Mouse (Mus musculus) olfactory bulb, adult 2 months (tissue): ENCODE measurements around the gene Spata17. TPM values are rescaled to one million over a fixed set of nuclear protein-coding genes. Genes with fewer than 3 reads are reported as not detected.

Experiments used
- H3K27ac ChIP-seq: fragments of 200-500 bp; 2 replicates; pipeline ENCODE4 v1.5.1; 2012; ENCODE audit warnings: low read depth, low read length; ENCODE audit not compliant: insufficient read depth
- H3K4me1 ChIP-seq: fragments of 200-500 bp; 2 replicates; pipeline ENCODE4 v1.6.1; 2012; ENCODE audit warnings: low read length; ENCODE audit not compliant: control insufficient read depth, insufficient read depth
- H3K4me3 ChIP-seq: fragments of 200-500 bp; 2 replicates; pipeline ENCODE4 v1.5.1; 2012; ENCODE audit warnings: mild to moderate bottlenecking, low read depth, low read length, moderate library complexity; ENCODE audit not compliant: insufficient read depth
- CTCF ChIP-seq: fragments of 200-500 bp; IDR thresholded peaks from 2 replicates; pipeline ENCODE4 v1.5.1; 2012; ENCODE audit warnings: low read depth, mild to moderate bottlenecking, low read length, moderate library complexity; ENCODE audit not compliant: insufficient read depth
- POLR2A ChIP-seq: fragments of 200-500 bp; IDR thresholded peaks from 2 replicates; pipeline ENCODE4 v1.6.1; 2012; ENCODE audit warnings: mild to moderate bottlenecking, low read depth, low read length, moderate library complexity; ENCODE audit not compliant: insufficient read depth
- WGBS: fragments of 180-500 bp; shearing (Covaris S2); methylation state at CpG from one replicate; pipeline ENCODE4 v1.1.7; 2018; 5-methylcytosine and 5-hydroxymethylcytosine counted together
- polyA plus RNA-seq: library from polyadenylated mRNA; stranded (reverse); fragments of >200 nt; gene quantifications from 2 replicates; pipeline ENCODE4 v1.2.4, GENCODE M21; 2012; ENCODE audit warnings: low replicate concordance; ENCODE audit not compliant: missing spikeins, insufficient read depth, insufficient read length

Spata17 gene
- polyA plus RNA-seq, 1 experiment: not detected

- no peak for TF ChIP-seq CTCF
- TF ChIP-seq POLR2A: no peak
- 92% methylated on average over 14 of the region's 14 CpGs for WGBS
- no peaks in the 10 kb centered on the region for H3K4me1 ChIP-seq
- H3K4me3 ChIP-seq: no peak overlapping the region
- H3K27ac ChIP-seq: no peak overlapping the region
These were observed 208.9 kb downstream of the Spata17 start for GRCm38 (mm10) chr1:187006227-187006925.

DNA sequence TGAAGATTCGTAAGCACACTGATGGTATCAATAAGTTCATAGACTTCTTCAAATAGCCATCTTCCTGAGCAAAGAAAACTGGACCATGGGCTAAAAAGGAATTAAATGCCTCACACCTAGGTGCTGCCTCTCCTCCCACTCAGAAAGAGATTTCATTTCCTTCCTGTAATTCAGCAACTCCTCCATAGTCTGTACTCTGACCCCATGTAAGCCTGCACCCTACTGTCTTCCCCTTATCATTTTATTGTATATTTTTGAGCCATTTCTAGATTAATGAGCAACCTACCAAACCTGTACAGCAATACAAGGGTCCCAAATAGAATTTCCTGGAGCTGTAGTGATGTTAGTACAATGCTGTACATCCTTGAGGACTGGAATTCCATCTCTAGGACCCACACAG lies 211.0 kb downstream of the Spata17 start:
- H3K27ac ChIP-seq: no peak overlapping the region
- no peak for TF ChIP-seq CTCF
- no peaks in the 10 kb centered on the region for H3K4me1 ChIP-seq
- H3K4me3 ChIP-seq: no peak overlapping the region
- 97% methylated on average over 1 of the region's 1 CpGs for WGBS

- 77% methylated on average over 7 of the region's 7 CpGs for WGBS
- no peak for TF ChIP-seq CTCF
- no peak for TF ChIP-seq POLR2A
- Histone ChIP-seq H3K4me3 (no peak overlapping the region), H3K4me1 (no peaks in the 10 kb centered on the region), H3K27ac (no peak overlapping the region)
These were observed 211.8 kb downstream of the Spata17 start for GRCm38 (mm10) chr1:187003441-187003861.

GRCm38 (mm10) chr1:186997596-186998304 lies 217.5 kb downstream of the Spata17 start:
- TF ChIP-seq POLR2A: no peak
- TF ChIP-seq CTCF: no peak
- Histone ChIP-seq H3K27ac (no peak overlapping the region), H3K4me3 (no peak overlapping the region), H3K4me1 (peaks cover 4% of the 10 kb centered on the region)
- WGBS: 63% methylated on average over 21 of the region's 21 CpGs

Other genes with a start within 250 kb of the Spata17 start
- not detected in 2 replicates for gene D1Pas1, start 248.0 kb downstream of the Spata17 start, polyA plus RNA-seq
- gene Gpatch2, start within 50 bp of the Spata17 start, polyA plus RNA-seq: not detected in 2 replicates